Mouse (Mus musculus) right cerebral cortex, adult 2 months (tissue): ENCODE measurements around the gene Hdgfl3.

Experiments used
- DNase-seq, 2 experiments: peaks; one replicate each; pipeline ENCODE4 v3.0.0; 2021 to 2022; ENCODE audit warnings: low spot score in 2 of 2

Gene Hdgfl3

DNA sequence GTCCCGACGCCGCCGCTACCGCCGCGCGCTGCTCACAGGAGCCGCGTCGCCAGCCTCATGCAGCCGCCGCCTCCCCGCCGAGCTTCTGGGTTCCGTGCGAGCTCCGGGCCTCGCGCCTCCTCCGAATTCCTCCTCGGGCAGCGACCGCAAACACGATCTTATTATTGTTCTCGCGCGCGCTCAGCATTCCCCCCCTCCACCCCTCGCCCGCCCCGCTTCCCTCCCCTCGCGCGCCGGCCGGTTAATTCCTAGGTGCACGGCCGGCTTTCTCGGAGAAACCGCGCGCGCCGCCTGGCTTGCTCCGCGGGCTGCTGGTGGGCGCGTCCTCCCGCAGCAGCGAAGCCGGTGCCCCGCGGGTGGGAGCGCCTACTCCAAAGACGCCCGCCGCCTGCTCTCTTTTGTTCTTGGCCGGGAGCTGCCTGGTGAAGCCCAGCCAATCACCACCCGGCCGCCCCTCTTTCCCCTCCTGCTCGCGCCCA lies at the start of gene Hdgfl3:
Hdgfl3 (minus strand) TSS at position 207 of the 479 bp plus-strand sequence.
- peak; percentile 67 to 71 for DNase-seq

DNA sequence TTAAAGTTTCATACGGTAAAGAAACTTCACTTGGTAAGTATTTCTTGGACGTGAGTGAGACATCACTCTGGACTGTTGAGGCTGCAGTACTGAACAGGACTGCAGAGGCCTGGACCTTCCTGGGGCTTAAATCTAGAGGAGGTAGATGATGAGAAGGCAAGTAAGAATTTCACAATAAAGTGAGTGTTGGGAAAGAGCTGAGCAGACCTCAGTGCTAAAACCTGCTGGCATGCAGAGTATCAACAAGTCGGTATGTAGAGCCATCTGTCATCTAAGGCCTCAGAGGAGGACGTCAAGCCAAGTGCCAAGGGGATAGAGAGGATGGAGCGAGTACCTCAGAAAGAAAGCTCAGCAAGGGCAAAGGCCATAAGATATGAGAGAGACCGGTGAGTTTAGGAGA lies 49.4 kb upstream of the Hdgfl3 start:
- no peak for DNase-seq

DNA sequence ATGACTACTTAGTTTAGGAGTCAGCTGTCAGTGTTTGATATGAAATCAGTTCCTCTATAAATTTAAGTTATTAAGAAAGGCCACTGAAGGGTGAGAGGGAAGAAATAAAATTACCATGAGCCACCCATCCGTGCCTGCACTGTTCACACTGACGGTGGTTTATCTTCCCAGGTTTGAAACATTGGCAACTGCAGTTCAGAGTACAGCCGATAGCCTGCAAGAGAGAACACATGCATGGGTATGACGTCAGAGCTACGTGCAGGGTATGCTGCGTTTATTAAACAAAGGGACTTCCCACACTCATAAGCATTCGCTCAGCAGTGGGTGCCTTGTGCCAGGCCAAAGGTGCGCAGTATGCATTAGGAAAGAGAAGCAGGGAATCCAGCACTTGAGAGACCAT lies 44.0 kb upstream of the Hdgfl3 start:
- no peak for DNase-seq

GRCm38 (mm10) chr7:81974616-81975015 lies 40.3 kb upstream of the Hdgfl3 start:
- DNase-seq, result no peak

DNA sequence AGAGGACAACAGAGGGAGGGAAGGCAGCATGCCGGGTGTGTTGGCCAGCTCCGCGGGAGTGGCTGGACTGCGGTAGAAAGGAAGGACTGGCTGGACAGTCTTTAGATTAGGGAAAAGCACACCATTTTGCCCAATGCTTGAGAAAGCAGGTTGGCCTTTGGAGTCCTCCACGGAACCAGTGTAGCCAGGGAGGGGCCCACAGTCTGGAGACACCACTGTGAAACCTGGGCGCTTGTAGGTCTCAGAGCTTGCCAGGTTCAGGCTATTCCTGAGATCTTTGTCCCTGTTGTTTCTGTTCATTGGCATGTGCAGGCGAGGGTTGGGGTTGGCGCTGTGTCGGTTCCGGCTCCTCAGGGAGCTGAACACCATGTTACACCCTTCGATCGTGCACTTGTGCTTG lies 39.7 kb upstream of the Hdgfl3 start:
- DNase-seq, result no peak

DNA sequence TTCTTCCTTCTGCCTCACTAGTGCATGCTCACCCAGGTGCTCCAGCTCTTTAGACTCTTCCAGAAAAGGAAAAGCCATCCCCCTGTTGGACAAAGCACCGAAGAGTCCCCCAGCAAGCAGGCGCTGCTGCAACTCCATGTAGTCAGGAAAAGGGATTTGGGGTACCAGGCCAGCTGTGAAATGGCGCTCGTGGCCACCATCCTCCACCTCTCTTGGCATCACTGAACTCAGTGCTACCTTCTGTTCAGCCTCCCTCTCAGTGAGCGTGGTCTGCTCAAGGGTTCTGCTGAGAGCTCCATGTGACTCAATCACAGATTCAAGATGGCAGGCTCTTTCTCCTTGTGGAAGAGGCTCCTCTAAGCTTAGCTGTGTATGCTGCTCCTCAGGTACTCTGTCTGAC lies 39.1 kb upstream of the Hdgfl3 start:
- no peak for DNase-seq

DNA sequence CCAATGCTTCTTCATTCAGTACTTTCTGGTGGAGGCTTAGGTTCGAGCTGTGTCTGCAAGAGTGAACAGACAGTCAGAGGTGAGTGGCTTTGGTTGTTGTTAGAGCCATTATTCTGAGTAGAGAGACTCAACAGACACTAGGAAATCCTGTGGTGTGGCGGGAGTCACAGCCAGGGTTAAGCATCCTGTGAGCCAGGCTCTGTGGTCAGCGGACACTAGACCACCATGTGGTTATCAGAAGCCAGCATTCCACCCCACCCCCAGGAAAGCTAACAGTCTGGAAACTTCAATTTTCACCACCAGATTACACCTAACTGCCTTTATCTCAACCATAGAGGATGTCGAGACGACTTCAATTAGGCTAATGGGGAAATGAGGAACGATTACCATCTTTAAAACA lies 34.7 kb upstream of the Hdgfl3 start:
- DNase-seq, result no peak

DNA sequence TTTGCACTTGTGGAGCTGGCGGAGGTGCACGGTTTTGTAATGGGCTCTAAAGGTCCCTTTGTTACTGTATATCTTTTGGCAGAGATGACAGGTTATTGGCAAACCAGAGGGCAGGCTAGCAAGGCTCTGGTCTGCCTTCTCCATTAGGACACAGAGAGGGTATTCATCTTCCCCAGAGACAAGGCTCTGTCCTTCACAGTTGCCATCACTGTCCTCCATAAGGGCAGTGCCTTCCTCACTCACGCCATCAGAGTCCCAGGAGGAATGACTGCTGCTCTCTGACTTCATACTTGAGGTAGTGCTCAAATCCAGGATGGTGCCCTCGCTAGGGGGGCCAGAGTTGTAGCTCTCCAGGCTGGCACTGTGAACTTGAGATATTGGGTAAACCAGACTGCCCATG lies 34.2 kb upstream of the Hdgfl3 start:
- no peak for DNase-seq

DNA sequence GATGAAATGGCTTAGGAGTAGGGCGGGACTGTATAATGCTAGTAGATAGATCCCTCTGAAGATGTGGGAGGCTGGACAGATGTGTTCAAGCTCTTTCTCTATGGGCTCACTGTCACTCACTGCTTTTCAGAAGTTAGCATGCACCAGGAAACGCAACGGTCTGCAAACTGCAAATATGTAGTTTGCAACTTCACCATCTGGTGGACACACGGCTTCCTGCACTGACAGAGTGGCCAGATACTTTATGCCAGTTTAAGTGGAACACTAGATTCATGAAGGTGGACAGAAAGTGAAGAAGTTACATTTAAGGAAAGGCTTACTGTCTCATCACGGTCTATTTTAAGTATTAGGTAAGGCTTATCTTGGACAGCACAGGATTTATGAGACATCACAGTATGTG lies 31.9 kb upstream of the Hdgfl3 start:
- DNase-seq, result no peak

DNA sequence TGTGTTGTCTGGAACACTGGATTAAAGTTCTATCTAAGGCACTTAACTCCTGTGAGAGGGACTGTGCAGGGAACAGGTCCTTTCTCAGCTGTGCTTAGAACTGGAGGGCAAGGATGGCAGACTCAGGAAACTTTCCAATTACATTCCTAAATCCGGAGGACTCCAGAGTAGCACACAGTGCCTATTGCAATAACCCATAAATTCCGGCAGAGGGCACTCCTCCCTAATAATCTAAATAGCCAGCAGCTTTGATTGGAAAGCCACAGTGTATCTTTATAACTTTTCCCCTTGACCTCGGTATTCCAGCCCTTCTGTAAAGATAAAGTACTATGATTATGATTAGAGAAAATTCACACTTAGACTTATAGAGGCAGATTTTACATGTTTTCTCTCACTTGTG lies 25.4 kb upstream of the Hdgfl3 start:
- peak; percentile 27 to 42 for DNase-seq

DNA sequence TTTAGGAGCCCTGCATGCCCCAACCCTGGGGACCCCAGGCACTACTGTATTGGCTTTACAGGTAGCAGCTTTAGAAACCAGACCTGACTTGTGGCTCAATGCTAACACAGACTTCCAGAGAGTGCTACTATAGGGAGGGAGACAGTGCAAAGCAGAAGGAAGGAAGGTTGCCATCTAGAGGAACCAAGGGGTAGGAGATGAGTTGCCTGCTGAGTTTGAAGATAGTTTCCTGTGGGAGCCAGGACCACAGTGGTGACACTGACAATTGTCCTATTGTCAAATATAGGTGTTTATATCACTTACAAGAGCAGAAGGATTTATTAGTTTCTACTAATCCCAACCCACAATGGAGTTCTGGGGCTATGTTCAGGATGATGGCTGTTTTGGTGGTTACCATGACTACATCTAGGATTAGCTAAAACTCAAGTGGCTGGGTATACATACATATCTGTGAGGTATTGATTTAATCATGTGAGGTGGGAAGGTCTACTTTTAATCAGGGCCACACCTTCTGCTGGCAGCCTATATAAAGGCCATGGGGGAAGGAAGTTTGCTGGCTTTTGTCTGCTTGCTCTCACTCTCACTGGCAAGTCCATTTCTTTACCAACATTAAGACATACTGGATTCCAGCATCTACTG lies 20.1 kb upstream of the Hdgfl3 start:
- DNase-seq, result peak; percentile 24 to 52

DNA sequence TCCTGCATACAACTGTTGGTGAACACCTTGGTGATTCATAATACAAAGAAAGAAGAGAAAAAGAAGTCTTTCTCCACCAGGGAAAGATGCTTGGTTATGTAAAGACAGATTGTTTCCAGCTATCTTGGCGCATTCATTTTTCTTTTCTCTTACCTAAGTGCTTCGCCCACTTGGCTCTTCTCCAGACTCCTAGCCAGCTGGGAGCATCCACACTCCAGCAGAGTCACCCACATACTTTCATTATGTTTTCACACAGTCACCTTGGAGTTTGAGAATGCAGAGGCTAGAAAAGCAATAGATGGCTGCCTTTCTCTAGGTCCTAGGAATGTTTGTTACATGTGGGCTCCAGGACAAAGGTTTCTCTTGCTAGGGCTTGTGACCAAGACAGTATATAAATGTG lies 16.2 kb upstream of the Hdgfl3 start:
- DNase-seq, result peak; percentile 44 to 54

DNA sequence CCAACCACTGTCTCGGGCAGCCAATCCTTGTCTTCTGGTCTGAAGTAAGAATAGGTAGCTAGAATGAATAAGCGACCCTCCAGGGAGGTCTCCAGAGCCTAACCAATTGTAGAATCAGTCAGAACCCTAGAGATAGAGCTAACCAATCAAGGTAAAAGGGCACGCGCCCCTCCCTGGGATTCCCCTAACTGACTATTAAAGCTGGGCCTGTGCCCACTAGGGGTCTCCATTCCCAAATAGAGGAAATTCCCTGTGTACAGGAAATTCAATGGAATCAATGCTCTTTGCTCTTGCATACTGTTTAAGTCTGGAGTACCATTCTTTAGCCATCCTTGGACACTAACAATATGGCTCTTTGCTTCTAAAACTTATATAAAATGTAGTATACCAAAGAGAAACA lies 11.1 kb upstream of the Hdgfl3 start:
- no peak for DNase-seq

DNA sequence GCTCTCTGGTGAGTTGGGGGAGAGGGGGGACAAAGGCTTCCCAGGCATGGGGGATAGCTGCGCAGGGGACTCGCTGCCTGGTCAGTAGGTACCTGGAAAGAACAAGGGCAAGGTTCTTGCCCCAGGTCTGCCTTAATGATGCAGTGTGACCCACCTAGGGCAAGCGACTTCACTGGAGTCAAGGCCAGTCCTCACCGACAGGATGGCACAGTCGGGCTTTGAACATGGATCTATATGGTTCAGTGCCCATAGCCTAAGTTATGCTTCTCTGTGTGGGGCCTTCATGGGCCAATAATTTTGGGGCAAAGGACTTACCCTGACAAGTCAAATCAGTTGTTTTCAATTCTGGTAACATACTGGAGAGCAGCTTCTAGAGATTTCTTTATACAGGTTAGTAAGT lies 533 bp upstream of the Hdgfl3 start:
- no peak for DNase-seq

DNA sequence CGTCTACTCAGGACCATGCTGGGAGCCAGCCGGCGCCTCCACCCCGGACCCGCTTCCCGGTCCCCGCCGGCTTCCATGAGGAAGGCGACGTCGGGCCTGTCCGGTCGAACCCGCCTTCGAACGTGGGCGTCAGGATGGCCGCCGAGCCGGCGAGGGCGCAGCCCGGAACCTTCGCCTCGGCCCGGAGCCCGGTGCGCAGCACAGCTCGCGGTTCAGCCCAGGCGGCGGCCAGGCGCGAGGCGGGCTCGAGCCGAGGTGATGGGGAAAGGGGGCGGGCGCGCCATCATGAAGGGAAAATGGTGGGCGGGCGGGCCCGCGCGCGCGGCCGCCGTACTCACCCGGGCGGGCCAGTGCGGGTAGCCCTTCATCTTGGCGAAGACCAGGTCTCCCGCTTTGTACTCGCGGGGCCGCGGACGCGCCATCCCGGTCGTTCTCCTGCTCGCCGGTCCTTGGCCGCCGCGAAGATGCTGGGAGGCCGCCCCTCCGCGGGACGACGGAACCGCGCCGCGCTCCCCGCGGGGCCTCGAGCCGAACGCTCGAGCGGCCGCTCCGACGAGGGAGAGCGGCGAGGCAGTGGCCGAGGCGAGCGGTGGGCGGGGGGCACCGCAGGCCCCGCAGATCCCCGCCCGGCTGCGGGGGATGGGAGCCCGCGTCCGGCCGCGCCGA lies 539 bp downstream of the Hdgfl3 start:
- DNase-seq, result peak; percentile 60 to 64

GRCm38 (mm10) chr7:81933061-81933600 lies 1.1 kb downstream of the Hdgfl3 start:
- no peak for DNase-seq

DNA sequence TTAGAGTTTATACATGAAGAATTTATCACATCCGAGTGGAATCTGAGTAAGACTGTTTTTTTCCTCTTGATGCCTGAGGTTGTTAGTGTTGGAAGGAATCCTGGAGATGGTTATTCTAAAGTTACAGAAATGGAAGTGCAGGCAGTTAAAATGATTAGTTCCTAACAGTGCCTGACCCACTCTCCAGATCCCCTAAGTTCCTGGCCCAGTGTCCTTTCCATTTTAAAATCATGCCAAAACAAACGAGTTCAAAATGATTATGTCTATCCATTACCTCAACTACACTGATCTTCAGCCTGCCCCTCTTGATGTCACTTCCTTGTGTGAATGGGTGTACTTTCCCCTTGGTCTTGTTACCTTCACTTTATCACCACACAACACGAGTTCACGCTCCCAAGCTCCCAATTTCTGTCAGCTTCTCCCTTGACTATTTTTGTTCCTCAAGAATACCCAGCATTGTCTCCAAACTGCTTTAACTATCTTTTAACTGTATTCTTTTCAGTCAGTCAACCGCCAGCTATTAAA lies 1.7 kb downstream of the Hdgfl3 start:
- DNase-seq, result no peak

DNA sequence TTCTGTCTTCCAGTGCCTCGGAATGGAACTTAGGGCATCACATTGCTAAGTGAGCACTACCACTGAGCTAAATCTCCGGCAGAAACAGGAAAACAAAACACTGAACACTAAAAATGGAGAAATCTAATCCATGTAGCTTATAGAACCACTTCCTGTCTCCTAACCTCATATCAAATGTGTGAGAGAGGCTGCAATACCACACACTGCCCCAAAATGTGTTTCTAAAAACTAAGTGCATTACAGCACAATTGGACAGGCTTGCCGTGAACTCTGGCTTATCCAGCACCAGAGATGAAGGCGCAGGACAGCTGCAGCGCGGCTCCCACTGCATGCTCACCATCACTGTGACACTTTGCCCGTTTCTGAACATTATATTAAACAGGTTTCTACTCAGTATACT lies 5.3 kb downstream of the Hdgfl3 start:
- no peak for DNase-seq

DNA sequence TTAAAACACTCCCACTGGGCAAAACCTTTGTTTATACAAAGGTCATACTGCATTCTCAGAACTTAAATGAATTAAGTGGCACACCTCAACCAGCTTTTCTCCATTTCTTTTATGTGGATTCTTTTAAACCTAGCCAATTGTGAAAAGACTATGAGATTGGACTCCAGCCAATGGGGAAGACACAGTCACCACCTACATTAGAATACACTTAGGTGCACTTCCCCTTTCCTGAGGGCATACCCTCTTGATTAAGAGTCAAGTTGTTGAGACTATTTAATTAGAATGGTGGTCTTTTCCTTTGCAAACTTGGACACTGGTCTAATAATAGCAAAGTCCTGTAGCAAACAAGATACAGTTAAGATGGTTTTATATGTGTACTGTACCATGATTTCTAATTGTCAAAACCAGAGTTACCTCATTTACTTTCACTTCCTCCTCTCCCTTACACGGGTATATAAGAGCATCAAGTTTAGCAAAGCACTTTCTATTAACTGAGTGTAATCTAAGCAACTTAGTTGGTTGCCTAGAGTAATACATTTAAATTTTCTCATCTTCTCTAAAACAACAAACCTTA lies 12.8 kb downstream of the Hdgfl3 start:
- no peak for DNase-seq

DNA sequence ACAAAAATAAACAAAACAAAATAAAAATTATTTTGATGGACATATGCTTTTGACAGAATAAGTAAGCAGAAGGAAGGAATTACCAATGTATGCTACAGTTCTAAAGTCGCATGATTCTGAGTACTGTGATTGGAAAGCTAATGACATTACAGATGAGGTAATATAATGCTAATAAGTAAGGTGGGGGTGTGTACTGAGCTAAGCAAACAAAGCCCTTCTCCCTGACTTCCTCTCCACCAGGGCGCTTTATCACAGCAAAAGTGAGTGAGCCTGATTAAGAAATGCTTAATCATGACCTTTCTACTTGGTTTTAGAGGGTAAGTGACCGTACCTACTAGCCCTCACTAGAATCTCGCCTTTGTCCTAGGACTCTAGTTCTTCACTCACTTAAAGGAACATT lies 14.0 kb downstream of the Hdgfl3 start:
- no peak for DNase-seq

- DNase-seq, result no peak
These were observed 16.0 kb downstream of the Hdgfl3 start for GRCm38 (mm10) chr7:81918316-81918715.

- no peak for DNase-seq
These were observed 29.3 kb downstream of the Hdgfl3 start for GRCm38 (mm10) chr7:81904926-81905325.

DNA sequence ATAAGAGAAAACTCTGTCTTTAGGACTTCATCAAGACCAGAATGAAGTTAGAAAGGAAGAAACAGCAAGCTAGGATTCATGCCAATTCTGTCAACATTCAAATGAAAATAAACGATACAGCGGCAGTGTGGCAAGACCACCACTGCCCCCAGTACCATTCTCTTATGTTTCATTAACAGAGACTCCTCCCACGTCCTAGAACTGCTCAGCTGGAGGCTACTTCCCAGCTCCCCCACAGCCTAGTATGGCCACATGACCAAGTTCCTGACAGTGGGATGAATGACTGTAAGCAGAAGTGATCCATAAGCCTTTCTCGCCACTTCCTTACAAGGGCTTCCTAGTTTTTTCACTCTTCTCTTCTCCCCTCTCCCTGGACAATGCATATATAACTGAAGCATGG lies 30.2 kb downstream of the Hdgfl3 start:
- DNase-seq, result no peak
